Mouse (Mus musculus) brown adipose tissue, adult 24 weeks (tissue): Measurements from ENCODE around the gene Glis1. TPM values are rescaled to one million over a fixed set of nuclear protein-coding genes. Genes with fewer than 3 reads are reported as not detected.

Experiments used
- H3K27ac ChIP-seq: fragments of 200-500 bp; replicated peaks from 2 replicates; pipeline ENCODE4 v1.5.1; 2012; ENCODE audit warnings: low read depth, mild to moderate bottlenecking, low read length
- H3K4me1 ChIP-seq: fragments of 200-500 bp; 2 replicates; pipeline ENCODE4 v1.6.1; 2012; ENCODE audit warnings: low read length, mixed read lengths; ENCODE audit not compliant: control insufficient read depth, insufficient read depth, insufficient read length
- H3K4me3 ChIP-seq: fragments of 200-500 bp; 2 replicates; pipeline ENCODE4 v1.5.1; 2012; ENCODE audit warnings: low read depth, mild to moderate bottlenecking, low read length, moderate library complexity; ENCODE audit not compliant: insufficient read depth
- polyA plus RNA-seq: library from polyadenylated mRNA; stranded (reverse); fragments of >200 nt; gene quantifications from 2 replicates; pipeline ENCODE4 v1.2.4, GENCODE M21; 2012; ENCODE audit not compliant: missing spikeins, insufficient read depth, insufficient read length

Gene Glis1
- polyA plus RNA-seq, 1 experiment: not detected

DNA sequence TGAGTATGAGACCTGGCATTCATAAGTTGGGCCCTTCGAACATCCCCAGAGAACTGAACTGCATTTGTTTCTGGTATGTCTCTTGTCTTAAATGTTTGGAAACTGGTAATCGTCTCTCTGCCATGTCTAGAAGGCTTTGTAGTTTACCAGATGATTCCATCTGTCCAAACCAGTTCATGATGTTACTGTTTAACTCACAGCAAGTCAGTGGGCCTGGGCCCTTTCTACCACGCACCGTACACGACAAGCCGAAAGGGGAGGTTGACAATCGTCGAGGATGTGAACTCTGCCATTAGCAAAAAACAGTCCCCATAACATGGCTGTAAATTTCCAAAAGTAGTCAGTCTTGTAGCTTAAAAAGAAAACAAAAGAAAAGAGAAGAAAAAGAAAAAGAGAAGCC is 4.3 kb downstream of the Glis1 start:
- Histone ChIP-seq H3K4me3 (no peak overlapping the region), H3K27ac (no peak overlapping the region), H3K4me1 (no peaks in the 10 kb centered on the region; the same call in 1 of the 2 replicates)

DNA sequence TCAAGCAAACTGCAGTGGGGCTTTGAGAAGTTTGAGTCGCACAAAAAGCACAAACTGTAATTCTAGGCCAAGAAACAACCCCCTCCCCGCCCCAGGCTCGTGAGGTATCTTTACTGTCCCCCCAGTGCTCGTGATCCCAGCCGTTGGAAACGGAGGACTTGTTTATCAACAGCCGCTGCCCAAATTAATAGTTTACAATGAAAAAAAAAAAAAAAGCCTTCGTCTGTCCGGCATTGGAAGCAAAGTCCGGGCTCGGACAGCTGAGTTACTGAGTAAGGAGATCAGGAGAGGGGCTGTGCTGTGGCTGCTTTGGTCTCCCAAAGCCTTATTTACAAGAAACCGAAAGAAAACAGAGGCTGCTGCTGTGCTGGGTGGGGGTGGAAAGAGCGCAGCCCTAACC is 5.9 kb downstream of the Glis1 start:
- Histone ChIP-seq H3K27ac (no peak overlapping the region), H3K4me1 (no peaks in the 10 kb centered on the region), H3K4me3 (no peak overlapping the region)

DNA sequence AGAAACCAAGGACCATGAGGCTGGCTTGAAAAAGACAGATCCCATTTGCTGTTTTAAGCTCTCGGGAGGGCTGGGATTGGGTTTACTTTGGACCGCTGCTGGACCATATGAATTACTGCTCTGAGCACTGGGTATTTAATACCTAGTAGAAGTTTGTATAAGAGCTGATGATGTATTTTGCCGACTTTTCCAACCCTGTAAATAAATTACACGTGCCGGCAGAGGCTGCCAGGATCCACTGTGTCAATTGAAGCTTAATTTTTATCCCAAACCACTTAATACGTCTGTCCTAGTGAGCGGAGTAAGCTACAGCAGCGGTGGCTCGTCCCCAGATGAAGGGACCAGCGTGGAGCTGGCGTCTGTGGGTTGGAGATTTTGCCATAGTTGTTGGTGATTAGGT is 7.9 kb downstream of the Glis1 start:
- Histone ChIP-seq H3K27ac (no peak overlapping the region), H3K4me3 (peak overlapping the region; percentile 49), H3K4me1 (no peaks in the 10 kb centered on the region)

DNA sequence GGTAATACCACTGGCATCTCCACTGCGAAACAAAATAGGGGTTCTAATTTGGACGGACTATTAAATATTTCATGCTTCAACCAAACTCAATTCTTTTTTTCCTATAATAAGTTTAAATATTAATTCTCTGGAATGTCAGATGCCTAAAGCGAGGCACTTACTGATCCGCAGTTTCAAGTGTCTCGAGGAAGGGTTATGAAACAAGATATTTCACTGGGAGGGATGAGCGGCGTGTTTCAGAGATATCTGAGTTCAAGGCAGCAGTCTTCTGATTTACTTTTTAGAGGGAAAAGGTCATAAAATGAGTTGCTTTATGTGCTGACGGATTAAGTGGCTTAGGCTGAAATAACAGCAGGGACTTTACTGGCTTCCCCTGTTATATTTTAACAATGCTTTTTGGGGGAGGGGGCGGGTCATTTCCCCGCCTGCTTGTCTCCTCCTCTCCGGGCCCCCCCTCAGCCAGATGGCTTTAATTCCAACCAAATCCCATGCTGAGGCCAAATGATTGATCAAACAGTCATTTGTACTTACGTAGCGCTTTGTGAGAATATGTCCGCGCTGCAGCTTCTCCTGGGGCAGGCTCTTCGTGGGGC is 8.6 kb downstream of the Glis1 start:
- no peak overlapping the region for H3K4me3 ChIP-seq
- H3K4me1 ChIP-seq: no peaks in the 10 kb centered on the region
- H3K27ac ChIP-seq: no peak overlapping the region

DNA sequence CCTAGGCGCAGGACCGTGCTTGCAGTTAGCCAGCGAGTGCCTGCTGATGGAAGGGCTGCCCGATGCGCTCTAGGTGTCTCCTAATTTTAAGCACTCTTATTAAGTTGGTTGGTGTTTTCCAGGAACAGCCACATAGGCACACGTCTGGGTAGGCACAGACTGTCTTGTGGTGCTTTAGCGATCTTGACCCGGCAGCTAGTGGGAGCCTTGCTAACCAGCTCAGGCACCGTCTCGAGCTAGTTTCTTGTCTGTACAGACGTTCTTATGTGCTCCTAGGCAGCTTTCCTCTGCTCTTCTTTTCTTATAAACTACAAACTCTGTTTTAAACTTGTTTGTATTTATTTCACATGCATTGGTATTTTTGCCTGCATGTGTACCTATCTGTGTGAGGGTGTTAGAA is 9.2 kb downstream of the Glis1 start:
- Histone ChIP-seq H3K27ac (no peak overlapping the region), H3K4me1 (no peaks in the 10 kb centered on the region)

DNA sequence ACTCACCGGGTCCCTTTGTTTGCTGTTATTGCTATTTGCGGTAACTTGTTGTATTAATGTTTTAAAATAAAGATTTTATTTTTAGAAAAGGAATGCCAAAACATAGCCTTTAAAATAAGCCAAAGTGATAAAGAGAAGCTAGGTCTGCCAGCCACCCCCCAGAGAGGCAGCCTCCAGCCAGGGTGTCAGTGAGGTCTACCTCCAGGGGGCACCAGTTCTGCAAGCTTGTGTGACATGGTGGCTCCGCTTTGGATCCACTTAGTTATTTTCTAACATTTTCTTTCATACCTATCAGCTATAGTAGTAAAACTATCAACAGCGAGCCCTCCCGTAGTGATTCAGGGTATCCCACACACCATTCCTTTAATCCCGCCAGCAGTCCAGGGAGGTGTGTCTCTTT is 14.1 kb downstream of the Glis1 start:
- Histone ChIP-seq H3K4me3 (no peak overlapping the region), H3K4me1 (no peaks in the 10 kb centered on the region), H3K27ac (no peak overlapping the region)

More for the DNA sequence above, 9.2 kb downstream of the Glis1 start:
- H3K4me3 ChIP-seq: no peak overlapping the region

DNA sequence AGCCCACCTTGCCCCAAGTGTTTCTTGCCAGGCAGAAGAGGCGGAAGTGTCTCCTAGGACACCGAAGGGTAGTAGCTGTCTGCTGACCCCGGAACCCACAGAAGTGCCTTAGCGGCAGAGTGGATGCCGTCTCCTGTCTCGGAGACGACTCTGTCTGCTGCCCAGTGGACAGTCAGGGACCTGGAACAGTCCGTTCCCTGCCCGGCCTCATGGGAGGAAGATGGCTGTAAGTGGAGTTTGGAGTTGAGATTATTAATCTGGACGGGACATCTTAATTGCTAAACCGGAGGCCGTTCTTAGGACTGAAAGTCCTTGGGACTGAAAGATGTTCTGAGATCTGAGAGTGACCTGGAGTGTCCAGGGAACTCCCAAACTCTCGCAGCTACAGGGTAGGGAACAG is 15.1 kb downstream of the Glis1 start:
- Histone ChIP-seq H3K4me1 (no peaks in the 10 kb centered on the region), H3K27ac (no peak overlapping the region), H3K4me3 (no peak overlapping the region)

DNA sequence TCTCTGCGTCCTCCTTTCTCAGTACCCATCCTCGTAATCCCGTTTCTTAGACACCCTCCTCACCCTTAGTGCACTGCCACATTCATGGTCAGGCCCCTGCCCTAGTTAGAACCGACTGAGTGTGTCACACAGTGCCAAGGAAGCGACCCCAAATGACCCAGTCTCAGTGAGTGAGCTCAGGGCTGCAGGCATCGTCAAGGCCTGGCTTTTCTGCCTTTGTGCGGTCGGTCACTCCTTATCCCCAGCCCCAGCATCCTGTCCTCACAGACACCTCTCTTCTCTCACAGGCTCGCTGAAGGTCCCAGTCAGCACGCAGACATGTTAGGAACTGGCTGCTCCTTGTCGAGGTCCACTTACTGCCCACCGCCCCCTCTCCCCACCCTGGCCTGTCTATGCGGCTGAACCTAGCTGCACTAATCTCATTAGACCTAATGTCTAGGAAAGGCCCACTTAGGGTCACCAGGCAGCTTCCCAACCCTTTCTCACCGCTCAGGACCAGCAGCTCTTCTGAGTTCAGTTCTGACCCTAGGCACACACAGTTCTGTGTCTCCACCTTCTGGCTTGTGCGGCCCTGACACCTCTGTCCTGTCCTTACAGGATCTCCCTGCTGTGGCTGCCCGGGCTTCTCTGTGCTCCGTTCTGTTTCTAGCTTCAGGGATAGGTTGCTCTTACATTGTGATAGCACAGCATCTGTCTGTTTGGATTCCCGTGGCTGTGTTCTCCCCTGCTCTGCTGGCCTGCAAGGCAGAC is 18.1 kb downstream of the Glis1 start:
- Histone ChIP-seq H3K4me3 (no peak overlapping the region), H3K4me1 (no peaks in the 10 kb centered on the region), H3K27ac (no peak overlapping the region)

DNA sequence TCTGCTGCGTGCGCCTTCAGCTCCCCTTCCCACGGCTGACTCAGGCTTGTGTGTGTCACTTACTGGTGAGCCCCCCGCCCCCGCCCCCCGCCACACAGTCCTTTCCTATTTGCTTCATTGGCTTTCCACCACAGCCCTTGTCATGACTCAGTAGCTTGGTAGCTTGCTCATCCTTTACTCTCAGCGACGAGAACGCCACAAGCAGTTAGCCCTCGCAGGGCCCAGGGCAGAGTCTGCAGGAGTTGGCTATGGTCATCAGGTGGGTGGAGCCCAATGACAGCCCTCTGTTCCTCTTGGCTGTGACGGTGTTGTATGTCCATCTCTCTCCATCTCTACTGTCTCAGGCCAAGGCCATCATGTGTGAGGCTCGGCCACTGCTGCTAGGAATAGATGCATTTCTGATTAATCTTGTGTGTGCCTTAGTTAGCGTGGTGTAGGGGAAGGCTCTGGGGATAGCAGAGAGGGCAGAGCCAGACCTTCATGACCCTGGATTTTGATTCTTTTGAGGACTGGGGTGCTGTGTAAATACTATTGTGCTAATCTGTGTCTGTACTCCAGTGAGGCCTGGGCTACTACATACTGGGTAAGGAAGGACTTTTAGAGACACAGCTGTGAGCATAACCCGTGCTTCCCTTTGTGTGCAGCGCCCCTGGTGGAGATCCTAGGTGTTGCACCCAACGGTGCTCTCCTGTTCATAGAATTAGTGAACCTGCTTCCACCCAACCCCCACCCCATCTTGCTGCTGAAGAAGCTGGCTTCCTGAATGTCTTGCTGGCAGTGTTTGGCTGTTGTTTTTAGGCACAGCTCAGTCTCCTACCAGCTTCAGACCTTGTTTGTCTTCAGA is 19.0 kb downstream of the Glis1 start:
- H3K27ac ChIP-seq: no peak overlapping the region
- H3K4me1 ChIP-seq: no peaks in the 10 kb centered on the region; the same call in 1 of the 2 replicates
- H3K4me3 ChIP-seq: no peak overlapping the region

DNA sequence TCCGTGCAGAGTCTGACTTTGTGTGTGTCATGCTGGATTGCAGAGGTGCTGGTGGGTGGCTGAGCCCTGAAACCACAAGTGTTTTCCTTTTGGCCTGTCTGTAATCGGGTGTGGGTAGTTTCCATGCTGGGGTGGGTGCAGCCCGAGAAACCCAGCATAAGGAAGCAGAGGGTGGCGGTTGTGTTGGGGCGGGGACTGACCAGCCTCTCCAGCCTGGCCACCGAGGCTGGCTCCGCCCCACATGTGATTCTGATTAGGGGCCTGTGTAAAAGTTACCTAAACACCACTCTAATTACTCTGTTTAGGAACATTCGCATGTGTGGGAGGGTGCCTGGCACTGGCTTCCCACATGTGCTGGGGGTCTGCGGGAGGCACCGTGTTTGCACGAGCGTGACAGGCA is 23.2 kb downstream of the Glis1 start:
- Histone ChIP-seq H3K4me3 (peak overlapping the region; percentile 19), H3K27ac (no peak overlapping the region)

DNA sequence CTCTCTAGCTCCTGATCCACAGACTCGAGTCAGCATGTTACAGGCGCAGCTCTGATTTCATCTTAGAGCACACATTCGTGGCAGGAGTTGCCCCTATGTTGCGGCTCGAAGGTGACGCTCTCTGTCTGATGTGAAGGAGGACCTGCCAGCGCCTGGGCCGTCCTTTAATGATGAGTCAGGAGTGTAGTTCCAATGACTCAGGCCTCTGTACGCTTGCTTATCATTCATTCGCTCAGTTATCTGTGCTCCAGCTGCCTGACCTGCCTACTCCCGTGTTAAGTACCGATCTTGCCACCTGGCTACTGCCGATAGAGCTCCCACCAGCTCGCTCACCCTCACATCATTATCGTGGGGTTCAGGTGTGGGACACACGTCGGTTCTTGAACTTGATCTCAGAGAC is 24.5 kb downstream of the Glis1 start:
- H3K4me1 ChIP-seq: no peaks in the 10 kb centered on the region; the same call in 1 of the 2 replicates
- H3K27ac ChIP-seq: no peak overlapping the region
- H3K4me3 ChIP-seq: no peak overlapping the region

More for the DNA sequence above, 23.2 kb downstream of the Glis1 start:
- no peaks in the 10 kb centered on the region; the same call in 1 of the 2 replicates for H3K4me1 ChIP-seq

DNA sequence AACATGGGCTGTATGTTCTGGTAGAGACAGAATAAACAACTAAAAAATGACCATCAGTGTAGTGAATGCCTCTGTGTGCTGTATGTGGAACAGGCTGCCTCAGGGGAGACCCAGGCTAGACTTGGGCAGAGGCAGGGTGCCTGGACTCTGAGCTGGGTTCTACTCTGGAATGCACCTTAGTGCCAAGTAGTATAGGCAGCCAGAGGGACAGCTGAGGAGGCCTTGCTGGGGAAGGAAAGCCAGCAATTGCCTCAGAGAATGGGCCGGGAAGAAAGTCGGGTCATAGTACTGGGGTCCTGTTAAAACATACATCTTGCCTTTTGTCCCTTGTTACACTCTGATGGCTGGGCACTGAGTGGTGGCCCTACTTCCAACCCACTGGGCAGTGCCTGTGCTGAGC is 25.1 kb downstream of the Glis1 start:
- no peak overlapping the region for H3K4me3 ChIP-seq
- H3K4me1 ChIP-seq: no peaks in the 10 kb centered on the region; the same call in 1 of the 2 replicates
- no peak overlapping the region for H3K27ac ChIP-seq

DNA sequence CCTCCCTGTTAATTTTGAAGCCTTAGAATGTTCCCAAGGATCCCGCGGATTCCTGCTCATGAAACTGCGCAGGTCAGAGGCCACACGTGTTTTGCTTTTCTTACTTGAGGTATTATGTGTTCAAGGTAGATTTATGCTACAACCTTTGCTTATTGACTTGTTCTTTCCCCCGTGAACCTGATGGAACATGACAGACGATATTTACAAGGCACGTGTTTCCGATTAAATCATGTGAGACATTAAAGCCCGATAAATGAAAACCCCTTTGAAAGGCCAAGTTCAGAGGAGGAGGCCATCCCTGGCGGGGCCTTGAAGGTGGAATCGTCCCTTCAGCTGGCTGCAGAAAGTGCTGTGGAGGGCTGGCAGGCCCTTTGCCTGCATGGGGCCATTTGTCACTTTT is 26.1 kb downstream of the Glis1 start:
- Histone ChIP-seq H3K4me1 (no peaks in the 10 kb centered on the region; the same call in 1 of the 2 replicates), H3K4me3 (no peak overlapping the region), H3K27ac (no peak overlapping the region)

DNA sequence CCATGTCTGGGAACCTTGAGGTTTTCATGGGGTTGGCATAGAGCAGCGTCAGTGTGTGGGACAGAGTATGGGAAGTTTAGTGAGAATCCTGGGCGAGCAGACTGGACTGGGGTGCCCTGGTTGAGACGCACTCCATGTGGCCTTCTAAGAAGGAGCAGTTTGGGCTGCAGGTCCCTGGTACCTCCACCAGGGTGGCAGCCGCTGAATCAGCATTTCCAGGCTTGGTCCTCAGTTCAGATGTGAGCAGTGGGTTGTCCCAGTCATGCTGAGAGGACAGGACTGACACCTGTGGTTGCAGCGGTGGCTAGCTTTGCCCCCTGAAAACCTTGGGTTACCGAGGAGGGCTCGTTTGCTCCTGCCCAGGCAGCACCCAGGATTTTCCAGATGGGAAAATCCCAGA is 33.4 kb downstream of the Glis1 start:
- no peaks in the 10 kb centered on the region for H3K4me1 ChIP-seq
- no peak overlapping the region for H3K4me3 ChIP-seq
- H3K27ac ChIP-seq: no peak overlapping the region

DNA sequence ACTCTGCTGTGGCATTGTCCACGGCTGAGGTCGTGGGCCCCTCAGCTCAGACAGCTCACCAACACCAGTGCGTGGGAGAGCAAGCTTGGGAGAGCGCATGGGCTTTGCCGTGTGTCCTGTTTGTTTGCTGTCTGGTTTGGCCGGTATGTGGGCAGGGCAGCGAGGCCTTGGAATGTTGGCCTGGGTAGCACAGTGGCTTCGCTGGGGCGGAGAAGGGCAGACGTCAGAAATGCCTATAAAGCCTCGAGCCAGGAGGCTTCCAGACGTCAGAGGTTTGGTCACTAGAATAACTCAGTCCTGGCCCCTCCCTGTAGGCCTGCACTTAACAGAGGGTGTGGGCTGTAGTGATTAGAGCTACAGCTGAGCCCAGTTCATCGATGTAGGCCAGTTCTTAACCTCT is 33.9 kb downstream of the Glis1 start:
- no peak overlapping the region for H3K27ac ChIP-seq
- H3K4me3 ChIP-seq: no peak overlapping the region

More for the DNA sequence above, 33.9 kb downstream of the Glis1 start:
- no peaks in the 10 kb centered on the region for H3K4me1 ChIP-seq
